Mouse (Mus musculus): ENCODE data around the gene Olfr820.
"Not testable (repeated sequence)": the region's sequence is repeated elsewhere in the genome, so short reads cannot be mapped to it uniquely, and the experiment has no call there.

Gene Olfr820

DNA sequence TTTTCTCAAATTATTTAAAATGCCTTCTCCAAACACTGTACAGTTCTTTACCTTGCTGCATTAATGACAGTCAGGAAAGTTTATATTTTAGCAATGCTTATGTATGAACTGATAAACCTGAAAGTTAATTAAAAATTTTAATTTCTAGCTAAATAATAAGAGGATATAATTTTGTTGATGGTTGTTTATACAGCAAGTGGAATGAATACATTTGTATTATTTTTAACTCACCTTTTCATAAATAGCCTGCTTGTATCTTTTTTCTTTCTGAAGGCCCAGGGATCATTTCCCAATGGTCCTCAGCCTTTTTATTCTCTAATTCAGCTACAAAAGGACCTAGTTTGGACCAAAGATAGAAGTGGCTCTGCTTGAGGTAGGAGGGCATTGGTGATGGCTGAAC lies at the start of gene Olfr820:
Gene Olfr820 (plus strand): TSS at position 301 of the 400 bp plus-strand sequence.
- DNase-seq (ENCODE audit: low spot score), result no peak

DNA sequence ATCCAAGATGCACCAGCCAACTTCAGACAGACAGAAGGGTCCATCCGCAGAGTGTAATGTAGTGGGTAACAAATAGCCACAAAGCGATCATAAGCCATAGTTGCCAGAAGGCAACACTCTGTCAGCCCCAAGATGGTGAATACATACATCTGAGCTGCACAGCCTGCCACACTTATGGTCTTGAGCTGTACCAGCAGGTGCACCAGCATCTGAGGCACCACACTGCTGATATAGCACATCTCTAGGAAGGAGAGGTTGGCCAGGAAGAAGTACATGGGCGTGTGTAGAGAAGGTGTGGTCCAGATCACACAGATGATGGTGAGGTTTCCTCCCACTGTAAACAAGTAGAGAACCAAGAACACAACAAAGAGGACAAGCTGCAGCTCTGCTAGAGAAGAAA lies 46.2 kb upstream of the Olfr820 start:
- not testable (repeated sequence) for DNase-seq (ENCODE audit: low spot score)

DNA sequence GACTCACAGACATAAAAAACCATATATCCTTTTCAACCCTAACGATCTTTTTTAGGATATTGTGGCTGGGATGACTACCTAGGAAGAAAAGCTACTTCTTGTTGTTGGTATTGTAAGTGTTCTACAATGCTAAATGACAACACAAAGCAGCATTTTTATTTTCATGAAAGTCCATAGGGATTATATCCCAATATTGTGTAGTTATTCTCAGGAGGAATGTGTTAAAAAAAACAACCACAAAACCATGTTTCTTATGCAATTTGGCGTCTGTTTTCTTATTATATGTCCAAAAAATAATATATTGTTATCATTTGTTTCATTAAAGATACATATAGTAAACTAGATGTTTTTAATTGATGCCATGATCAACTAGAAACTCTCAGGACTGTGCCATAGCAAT lies 45.3 kb upstream of the Olfr820 start, which contains the start of gene Olfr819:
Gene Olfr819 (minus strand): TSS at position 101 of the 400 bp plus-strand sequence.
- DNase-seq (ENCODE audit: low spot score), result not testable (repeated sequence)

DNA sequence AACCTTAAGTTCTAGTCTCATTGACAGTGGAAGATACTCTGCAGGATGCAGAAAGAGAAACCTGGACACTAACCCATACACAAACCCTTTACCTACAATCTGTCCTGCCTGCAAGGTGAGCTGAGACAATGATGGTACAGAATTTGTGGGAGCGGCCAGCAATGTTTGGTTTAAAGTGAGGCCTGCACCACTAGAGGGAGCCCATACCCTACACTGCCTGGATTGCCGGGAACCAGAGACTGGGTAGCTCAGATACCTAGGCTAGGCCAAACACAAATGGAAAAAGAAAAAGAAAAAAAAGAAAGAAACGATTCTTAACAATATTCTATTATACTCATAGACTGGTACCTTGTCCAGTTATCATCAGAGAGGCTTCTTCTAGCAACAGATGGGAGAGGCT lies 39.4 kb upstream of the Olfr820 start:
- not testable (repeated sequence) for DNase-seq (ENCODE audit: low spot score)

DNA sequence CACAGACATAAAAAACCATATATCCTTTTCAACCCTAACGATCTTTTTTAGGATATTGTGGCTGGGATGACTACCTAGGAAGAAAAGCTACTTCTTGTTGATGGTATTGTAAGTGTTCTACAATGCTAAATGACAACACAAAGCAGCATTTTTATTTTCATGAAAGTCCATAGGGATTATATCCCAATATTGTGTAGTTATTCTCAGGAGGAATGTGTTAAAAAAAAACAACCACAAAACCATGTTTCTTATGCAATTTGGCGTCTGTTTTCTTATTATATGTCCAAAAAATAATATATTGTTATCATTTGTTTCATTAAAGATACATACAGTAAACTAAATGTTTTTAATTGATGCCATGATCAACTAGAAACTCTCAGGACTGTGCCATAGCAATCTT lies 36.4 kb upstream of the Olfr820 start, which contains the start of gene Olfr247:
Gene Olfr247 (minus strand): TSS at position 101 of the 400 bp plus-strand sequence.
- DNase-seq (ENCODE audit: low spot score), result not testable (repeated sequence)

DNA sequence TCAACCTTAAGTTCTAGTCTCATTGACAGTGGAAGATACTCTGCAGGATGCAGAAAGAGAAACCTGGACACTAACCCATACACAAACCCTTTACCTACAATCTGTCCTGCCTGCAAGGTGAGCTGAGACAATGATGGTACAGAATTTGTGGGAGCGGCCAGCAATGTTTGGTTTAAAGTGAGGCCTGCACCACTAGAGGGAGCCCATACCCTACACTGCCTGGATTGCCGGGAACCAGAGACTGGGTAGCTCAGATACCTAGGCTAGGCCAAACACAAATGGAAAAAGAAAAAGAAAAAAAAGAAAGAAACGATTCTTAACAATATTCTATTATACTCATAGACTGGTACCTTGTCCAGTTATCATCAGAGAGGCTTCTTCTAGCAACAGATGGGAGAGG lies 30.6 kb upstream of the Olfr820 start:
- not testable (repeated sequence) for DNase-seq (ENCODE audit: low spot score)

DNA sequence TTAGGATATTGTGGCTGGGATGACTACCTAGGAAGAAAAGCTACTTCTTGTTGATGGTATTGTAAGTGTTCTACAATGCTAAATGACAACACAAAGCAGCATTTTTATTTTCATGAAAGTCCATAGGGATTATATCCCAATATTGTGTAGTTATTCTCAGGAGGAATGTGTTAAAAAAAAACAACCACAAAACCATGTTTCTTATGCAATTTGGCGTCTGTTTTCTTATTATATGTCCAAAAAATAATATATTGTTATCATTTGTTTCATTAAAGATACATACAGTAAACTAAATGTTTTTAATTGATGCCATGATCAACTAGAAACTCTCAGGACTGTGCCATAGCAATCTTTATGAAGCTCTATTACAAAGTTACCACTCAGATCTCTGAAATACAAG lies 27.5 kb upstream of the Olfr820 start, which contains the start of gene Gm10310:
Gene Gm10310 (minus strand): TSS at position 101 of the 400 bp plus-strand sequence.
- DNase-seq (ENCODE audit: low spot score), result not testable (repeated sequence)

DNA sequence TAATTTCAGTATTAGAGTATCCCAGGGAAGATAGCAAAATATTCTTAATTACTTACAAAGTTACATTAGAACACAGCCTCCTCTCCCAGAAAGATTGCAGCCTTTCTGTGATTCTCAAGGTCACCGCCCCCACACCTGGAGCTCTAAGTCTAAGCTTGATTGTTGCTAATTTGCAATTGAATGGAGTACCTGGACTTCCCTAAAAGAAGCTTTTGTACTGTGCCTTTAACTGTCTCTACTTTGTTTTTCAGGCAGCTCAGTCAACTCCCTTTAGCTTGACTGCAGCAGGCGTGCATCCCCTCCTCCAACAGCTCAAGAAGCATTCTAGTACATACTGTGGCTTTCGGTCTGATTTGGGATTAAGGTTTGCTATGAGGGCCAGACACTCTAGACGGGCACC lies 8.3 kb upstream of the Olfr820 start:
- DNase-seq (ENCODE audit: low spot score), result not testable (repeated sequence)

DNA sequence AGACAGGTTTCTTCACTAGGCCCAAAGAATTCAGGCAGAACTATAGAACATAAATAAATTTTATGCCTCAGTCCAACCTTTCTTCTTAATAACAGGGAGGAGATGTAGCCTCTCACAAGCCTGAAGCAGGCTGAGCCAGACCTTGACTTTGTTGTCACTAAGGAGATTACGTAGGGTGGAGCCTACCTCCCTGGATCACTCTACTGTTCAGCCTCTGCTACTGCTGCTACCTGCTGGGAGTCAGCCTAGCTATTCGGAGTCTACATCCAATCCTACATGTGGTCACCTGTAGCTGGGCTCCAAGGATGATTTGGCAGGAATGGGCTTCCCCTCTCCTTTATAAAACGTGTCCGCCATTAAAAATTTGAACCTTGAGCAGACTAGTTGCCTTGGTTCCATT lies 7.1 kb upstream of the Olfr820 start:
- not testable (repeated sequence) for DNase-seq (ENCODE audit: low spot score)

DNA sequence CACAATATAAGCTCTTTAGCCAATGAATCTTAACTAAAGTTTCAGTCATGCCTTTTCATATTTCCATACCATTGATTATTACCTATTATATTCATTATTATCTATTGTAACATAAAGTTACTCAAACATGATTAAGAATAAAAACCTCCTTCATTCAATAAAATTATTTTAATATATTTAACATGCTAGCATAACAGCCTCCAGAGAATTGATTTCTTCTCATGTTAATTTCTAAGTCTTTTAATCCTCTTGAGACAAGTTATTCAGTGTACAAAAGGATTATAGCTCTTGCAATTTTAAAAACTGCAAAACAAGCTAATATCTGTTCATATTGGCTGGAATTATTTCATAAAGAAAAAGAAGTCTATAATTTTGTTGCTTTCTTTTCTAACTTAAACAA lies 17.6 kb downstream of the Olfr820 start, which contains the start of gene Olfr821:
Gene Olfr821 (plus strand): TSS at position 301 of the 400 bp plus-strand sequence.
- DNase-seq (ENCODE audit: low spot score), result no peak

DNA sequence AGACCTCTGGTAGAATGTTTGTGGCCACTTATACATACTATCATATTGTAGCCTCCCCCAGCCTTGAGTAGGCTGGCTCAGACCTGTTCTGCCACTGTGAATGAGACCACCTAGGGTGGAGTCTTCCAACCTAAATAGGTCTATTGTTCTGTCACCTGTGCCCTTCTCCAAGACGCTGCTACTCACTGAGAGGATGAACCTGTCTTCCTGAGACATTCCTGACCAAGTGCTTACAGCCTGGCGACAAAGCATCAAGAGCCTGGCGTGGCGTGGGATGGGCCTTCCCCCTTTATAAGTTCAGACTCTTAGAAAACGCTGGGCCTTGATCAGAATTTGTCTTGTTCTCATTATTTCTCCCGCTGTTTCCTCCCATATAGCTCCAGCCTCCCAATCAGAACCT lies 24.7 kb downstream of the Olfr820 start:
- DNase-seq (ENCODE audit: low spot score), result no peak
